Mouse (Mus musculus) liver, embryonic 12.5 days (tissue): ENCODE measurements around the gene Cep295. TPM values are rescaled to one million over a fixed set of nuclear protein-coding genes. Genes with fewer than 3 reads are reported as not detected.

Source experiments
- ATAC-seq: fragments of 200-750 bp; cut with Nextera tagmentation; 2 replicates; pipeline ENCODE4 v1.8.0; 2017; ENCODE audit warnings: moderate number of reproducible peaks, mild to moderate bottlenecking, moderate library complexity
- H3K27ac ChIP-seq: fragments of 300-500 bp; sonication (generic); 2 replicates; pipeline ENCODE4 v1.5.1; 2016; ENCODE audit warnings: mild to moderate bottlenecking
- H3K27me3 ChIP-seq: fragments of 300-500 bp; sonication (generic); replicated peaks from 2 replicates; pipeline ENCODE4 v1.6.1; 2016; ENCODE audit warnings: mild to moderate bottlenecking, moderate library complexity
- H3K36me3 ChIP-seq: fragments of 300-500 bp; sonication (generic); 2 replicates; pipeline ENCODE4 v1.6.1; 2016; ENCODE audit warnings: mild to moderate bottlenecking, moderate library complexity
- H3K4me1 ChIP-seq: fragments of 300-500 bp; sonication (generic); 2 replicates; pipeline ENCODE4 v1.6.1; 2016
- H3K4me2 ChIP-seq: fragments of 300-500 bp; sonication (generic); 2 replicates; pipeline ENCODE4 v1.6.1; 2016; ENCODE audit warnings: mild to moderate bottlenecking, moderate library complexity
- H3K4me3 ChIP-seq: fragments of 300-500 bp; sonication (generic); 2 replicates; pipeline ENCODE4 v1.5.1; 2016; ENCODE audit warnings: mild to moderate bottlenecking, moderate library complexity
- H3K9ac ChIP-seq: fragments of 300-500 bp; sonication (generic); 2 replicates; pipeline ENCODE4 v1.6.1; 2016; ENCODE audit warnings: mild to moderate bottlenecking, moderate library complexity
- H3K9me3 ChIP-seq: fragments of 300-500 bp; sonication (generic); replicated peaks from 2 replicates; pipeline ENCODE4 v1.6.1; 2016; ENCODE audit warnings: mild to moderate bottlenecking, moderate library complexity
- WGBS: fragments of 180-500 bp; shearing (Covaris S2); methylation state at CpG from one replicate; pipeline ENCODE4 v1.1.7; 2016; ENCODE audit not compliant: insufficient replicate concordance; 5-methylcytosine and 5-hydroxymethylcytosine counted together
- microRNA-seq: library from miRNA; unstranded; fragments of <30 nt; microRNA quantifications from one replicate; pipeline ENCODE4, GENCODE M21; 2017
- polyA plus RNA-seq: library from polyadenylated mRNA; unstranded; fragments of >200 nt; fragmentation: Nextera tagmentation; extraction: Ambion mirVana; gene quantifications from 2 replicates; pipeline ENCODE4 v1.2.1, GENCODE M21; 2016

Gene Cep295
- polyA plus RNA-seq, 1 experiment from 2014 or later, result 14.2 TPM

DNA sequence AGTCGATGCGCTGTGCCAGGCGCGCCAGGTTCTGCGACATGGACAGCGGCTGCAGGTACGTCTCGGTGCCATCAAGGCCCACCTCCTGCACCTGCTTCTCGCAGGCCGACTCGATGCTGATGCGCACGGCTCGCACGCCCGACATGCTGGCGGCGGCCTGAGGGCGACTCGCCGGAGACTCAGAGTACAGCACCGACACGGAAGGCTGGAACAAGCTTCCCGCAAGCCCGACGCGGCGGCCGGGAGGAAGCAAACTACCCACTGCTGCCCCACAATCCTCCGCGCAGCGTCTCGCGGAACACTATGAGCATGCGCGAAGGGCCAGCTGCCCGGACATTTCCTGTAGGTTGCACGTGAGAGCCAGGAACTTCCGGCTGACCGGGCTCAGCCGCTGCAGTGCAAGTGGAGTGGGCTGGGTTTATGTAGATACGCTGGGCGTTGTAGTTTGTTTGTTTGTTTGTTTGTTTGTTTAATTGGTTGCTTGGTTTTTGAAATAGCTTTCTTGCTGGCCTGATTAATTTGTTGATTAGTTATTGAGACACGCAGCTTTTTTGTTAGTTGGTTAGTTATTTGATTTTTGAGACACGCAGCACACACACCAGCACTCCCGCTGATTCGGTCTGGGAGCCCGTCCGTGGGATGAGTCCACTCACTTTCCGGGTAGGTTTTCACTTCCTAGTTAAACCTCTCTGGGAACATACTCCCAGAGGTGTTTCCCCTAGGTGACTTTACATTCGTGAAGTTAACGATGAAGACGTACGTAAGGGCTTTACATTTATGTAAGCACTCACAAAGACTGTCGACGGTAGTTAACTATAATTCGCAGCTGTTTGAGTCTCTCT is 77.7 kb downstream of the Cep295 start, which contains the start of gene Med17:
Gene Med17 (minus strand): TSS at position 283 of the 842 bp plus-strand sequence.
- Histone ChIP-seq H3K4me1 (peaks cover 32% of the 10 kb centered on the region), H3K36me3 (peaks cover 31% of the 10 kb centered on the region), H3K9me3 (no peaks in the 10 kb centered on the region), H3K27me3 (no peaks in the 10 kb centered on the region), H3K27ac (peak within 1 kb of the TSS; percentile 91), H3K9ac (peak within 1 kb of the TSS; percentile 96), H3K4me2 (peak within 1 kb of the TSS; percentile 82), H3K4me3 (peak within 1 kb of the TSS; percentile 95)
- ATAC-seq, result peak; percentile 96
- WGBS, result 1% methylated on average over 57 of the region's 57 CpGs

DNA sequence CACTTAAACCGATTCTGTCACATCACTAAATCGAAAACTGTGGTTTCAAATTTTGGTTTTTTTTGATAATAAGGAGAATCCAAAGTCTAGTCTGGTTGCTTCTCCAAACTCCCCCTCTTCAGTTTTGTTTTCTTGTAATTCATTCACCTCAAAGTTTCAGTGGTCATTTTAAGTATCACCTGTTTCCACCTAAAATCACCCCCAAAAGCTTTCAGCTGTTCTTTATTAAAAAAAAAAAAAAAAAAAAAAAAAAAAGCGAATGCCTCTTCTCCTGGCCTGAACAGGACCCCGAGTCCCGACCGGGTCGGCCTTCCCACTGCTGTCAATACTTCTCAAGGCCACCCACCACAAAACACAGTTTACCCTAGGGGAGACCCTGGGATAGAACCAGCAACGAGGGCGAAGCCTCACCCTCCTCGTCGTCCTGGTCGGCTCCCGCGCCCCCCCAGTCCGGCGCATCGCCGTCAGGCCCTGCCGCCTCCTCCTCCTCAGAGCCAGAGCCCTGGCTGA is 78.4 kb downstream of the Cep295 start:
- peak overlapping the region; percentile 95 for H3K4me3 ChIP-seq
- H3K9me3 ChIP-seq, result no peaks in the 10 kb centered on the region
- peak overlapping the region; percentile 91 for H3K27ac ChIP-seq
- H3K9ac ChIP-seq, result peak overlapping the region; percentile 96
- ATAC-seq, result no peak
- H3K4me2 ChIP-seq, result peak overlapping the region; percentile 82
- no peaks in the 10 kb centered on the region for H3K27me3 ChIP-seq
- 7% methylated on average over 19 of the region's 19 CpGs for WGBS
- peaks cover 32% of the 10 kb centered on the region for H3K4me1 ChIP-seq
- peaks cover 34% of the 10 kb centered on the region for H3K36me3 ChIP-seq

DNA sequence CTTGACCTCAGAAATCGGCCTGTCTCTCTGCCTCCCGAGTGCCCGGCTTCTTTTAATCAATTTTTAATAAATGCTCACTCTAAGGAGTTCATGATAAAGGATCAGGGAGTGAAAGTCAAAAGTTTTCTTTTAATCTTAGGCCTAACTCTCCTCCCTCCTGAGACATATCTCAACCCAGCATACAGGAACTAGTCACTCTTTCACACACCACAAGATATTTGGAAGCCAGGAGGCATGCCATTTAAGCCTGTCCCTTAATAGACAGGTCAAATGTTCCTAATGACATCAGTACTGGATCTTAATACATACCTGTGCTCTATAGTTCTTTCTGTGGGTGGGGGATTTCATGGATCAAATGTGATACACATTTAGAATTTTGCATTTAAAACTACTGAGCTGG is 79.2 kb downstream of the Cep295 start:
- H3K9ac ChIP-seq, result 0 out of 2 replicates have a peak overlapping the region, but pooled peaks have one; percentile 39
- no peaks in the 10 kb centered on the region for H3K27me3 ChIP-seq
- 0 out of 2 replicates have a peak overlapping the region, but pooled peaks have one; percentile 95 for H3K4me3 ChIP-seq
- H3K9me3 ChIP-seq, result no peaks in the 10 kb centered on the region
- H3K27ac ChIP-seq, result no peak overlapping the region
- ATAC-seq, result no peak
- peaks cover 43% of the 10 kb centered on the region for H3K36me3 ChIP-seq
- peak overlapping the region; percentile 82 for H3K4me2 ChIP-seq
- WGBS, result 83% methylated on average over 3 of the region's 3 CpGs
- H3K4me1 ChIP-seq, result peaks cover 32% of the 10 kb centered on the region

DNA sequence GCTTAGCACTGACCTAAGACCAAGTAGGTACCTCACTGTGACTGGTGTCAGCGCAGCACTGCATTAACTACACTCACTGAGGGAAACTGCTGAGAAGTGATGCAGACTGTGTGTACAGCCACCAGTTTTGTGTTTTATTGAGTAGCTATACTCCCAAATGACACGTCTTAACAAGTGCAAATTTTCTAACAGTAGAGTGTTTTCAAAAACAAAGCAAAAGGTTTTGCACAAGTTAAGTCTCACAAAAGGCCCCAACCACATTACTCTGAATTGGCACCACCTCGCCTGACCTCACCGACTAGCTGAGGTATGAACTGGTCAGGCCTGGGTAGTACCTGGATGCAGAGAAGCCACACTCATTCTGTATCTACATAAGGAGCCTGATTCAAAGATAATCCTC is 80.7 kb downstream of the Cep295 start:
- Histone ChIP-seq H3K27ac (no peak overlapping the region), H3K9me3 (no peaks in the 10 kb centered on the region), H3K36me3 (peaks cover 57% of the 10 kb centered on the region), H3K4me2 (no peak overlapping the region), H3K27me3 (no peaks in the 10 kb centered on the region), H3K4me3 (no peak overlapping the region), H3K4me1 (peaks cover 32% of the 10 kb centered on the region), H3K9ac (no peak overlapping the region)
- no peak for ATAC-seq
- whole genome bisulfite sequencing, result 85% methylated on average over 4 of the region's 4 CpGs

DNA sequence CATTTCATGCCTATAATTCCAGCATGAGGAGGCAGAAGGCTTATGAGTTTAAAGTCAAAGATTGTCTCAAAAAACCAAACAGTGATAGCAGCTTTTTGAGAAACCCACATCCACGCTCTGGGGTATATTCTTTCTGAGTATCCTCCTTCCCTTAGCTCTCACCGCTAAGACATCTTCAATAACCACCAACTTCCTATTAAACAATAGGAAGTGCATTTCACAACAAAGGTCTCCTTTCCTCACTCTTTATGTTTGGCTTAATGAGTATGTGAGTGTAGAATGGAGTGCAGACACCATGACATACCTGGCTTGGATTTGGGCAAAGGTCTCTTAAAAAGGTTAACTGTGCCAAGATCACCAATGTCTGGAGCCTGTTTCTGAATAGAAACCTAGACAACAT is 83.6 kb downstream of the Cep295 start:
- 71% methylated on average over 2 of the region's 2 CpGs for WGBS
- Histone ChIP-seq H3K9ac (no peak overlapping the region), H3K36me3 (peaks cover 86% of the 10 kb centered on the region)

More for the DNA sequence above, 83.6 kb downstream of the Cep295 start:
- Histone ChIP-seq H3K27me3 (no peaks in the 10 kb centered on the region), H3K27ac (no peak overlapping the region), H3K4me2 (no peak overlapping the region), H3K9me3 (no peaks in the 10 kb centered on the region), H3K4me1 (peaks cover 17% of the 10 kb centered on the region), H3K4me3 (no peak overlapping the region)
- ATAC-seq, result no peak

Small RNA genes lying within 50 kb of the gene (microRNA-seq; reads per million reads assigned to microRNA genes)
- not detected for gene Gm49349
- not detected for gene mmu-mir-7650

Other genes starting within 250 kb of the Cep295 start
- gene Hephl1, start 245.7 kb downstream of the Cep295 start, polyA plus RNA-seq, result not detected in 2 replicates
- 0.48 and 0.58 TPM in 2 replicates for gene Vstm5, start 118.7 kb downstream of the Cep295 start, polyA plus RNA-seq
- gene Med17, start 77.9 kb downstream of the Cep295 start, polyA plus RNA-seq, result 28.0 and 29.2 TPM in 2 replicates
- 63.5 and 64.6 TPM in 2 replicates for gene Taf1d, start 51.6 kb downstream of the Cep295 start, polyA plus RNA-seq
- gene 4931406C07Rik, start 51.3 kb downstream of the Cep295 start, polyA plus RNA-seq, result 3.8 TPM in 2 replicates
- 1.1 and 1.6 TPM in 2 replicates for gene Smco4, start 135.6 kb upstream of the Cep295 start, polyA plus RNA-seq